Mouse (Mus musculus) hindbrain, embryonic 11.5 days (tissue): ENCODE measurements at regions not wholly inside any gene's neighbourhood (a gene's known extent, or its start where the extent isn't known, plus 50 kb on each side); places are given as distances from the start of the nearest gene placed in this dataset.

Experiments used
- ATAC-seq: fragments of 200-750 bp; cut with Nextera tagmentation; 2 replicates; pipeline ENCODE4 v1.8.0; 2017; ENCODE audit warnings: mild to moderate bottlenecking, moderate TSS enrichment, moderate library complexity; ENCODE audit not compliant: low FRiP score
- DNase-seq: peaks from one replicate; pipeline ENCODE4 v3.0.0-alpha.2; 2015; ENCODE audit warnings: low spot score
- H3K27ac ChIP-seq: fragments of 300-500 bp; sonication (generic); 2 replicates; pipeline ENCODE4 v1.5.1; 2014; ENCODE audit warnings: mild to moderate bottlenecking, low read depth, low read length
- H3K27me3 ChIP-seq: fragments of 300-500 bp; sonication (generic); 2 replicates; pipeline ENCODE4 v1.6.1; 2014; ENCODE audit warnings: mild to moderate bottlenecking, low read length, moderate library complexity, mixed read lengths; ENCODE audit not compliant: control insufficient read depth, insufficient read depth
- H3K36me3 ChIP-seq: fragments of 300-500 bp; sonication (generic); 2 replicates; pipeline ENCODE4 v1.6.1; 2014; ENCODE audit warnings: mild to moderate bottlenecking, low read length, moderate library complexity, mixed read lengths; ENCODE audit not compliant: control insufficient read depth, insufficient read depth
- H3K4me1 ChIP-seq: fragments of 300-500 bp; sonication (generic); replicated peaks from 2 replicates; pipeline ENCODE4 v1.6.1; 2014; ENCODE audit warnings: low read length, mixed read lengths; ENCODE audit not compliant: control insufficient read depth, insufficient read depth
- H3K4me2 ChIP-seq: fragments of 300-500 bp; sonication (generic); replicated peaks from 2 replicates; pipeline ENCODE4 v1.6.1; 2014; ENCODE audit warnings: mild to moderate bottlenecking, low read depth, low read length
- H3K4me3 ChIP-seq: fragments of 300-500 bp; sonication (generic); 2 replicates; pipeline ENCODE4 v1.5.1; 2014; ENCODE audit warnings: low read depth, low read length
- H3K9ac ChIP-seq: fragments of 300-500 bp; sonication (generic); 2 replicates; pipeline ENCODE4 v1.6.1; 2014; ENCODE audit warnings: low read depth, low read length
- H3K9me3 ChIP-seq: fragments of 300-500 bp; sonication (generic); 2 replicates; pipeline ENCODE4 v1.6.1; 2016; ENCODE audit warnings: low read length; ENCODE audit not compliant: control insufficient read depth
- WGBS: fragments of 180-500 bp; shearing (Covaris S2); extraction: QIAGEN DNeasy Blood & Tissue Kit; methylation state at CpG from one replicate; pipeline ENCODE4 v1.1.7; 2014; 5-methylcytosine and 5-hydroxymethylcytosine counted together

- no peaks in the 10 kb centered on the region for H3K27me3 ChIP-seq
- no peaks in the 10 kb centered on the region for H3K36me3 ChIP-seq
- no peak overlapping the region for H3K4me2 ChIP-seq
- 92% methylated on average over 4 of the region's 4 CpGs for WGBS
- no peaks in the 10 kb centered on the region for H3K9me3 ChIP-seq
- no peak overlapping the region for H3K4me3 ChIP-seq
- H3K9ac ChIP-seq = no peak overlapping the region
- H3K27ac ChIP-seq = no peak overlapping the region
- ATAC-seq = no peak
- no peaks in the 10 kb centered on the region for H3K4me1 ChIP-seq
- DNase-seq = no peak
Observed at GRCm38 (mm10) chr4:53351104-53351607, 89.1 kb upstream of the Slc44a1 start.

GRCm38 (mm10) chr4:53345346-53345745 is 94.9 kb upstream of the Slc44a1 start:
- Histone ChIP-seq H3K36me3 (no peaks in the 10 kb centered on the region), H3K9me3 (no peaks in the 10 kb centered on the region), H3K4me2 (no peak overlapping the region), H3K4me1 (no peaks in the 10 kb centered on the region), H3K27ac (no peak overlapping the region), H3K27me3 (no peaks in the 10 kb centered on the region), H3K9ac (no peak overlapping the region), H3K4me3 (no peak overlapping the region)
- 98% methylated on average over 4 of the region's 4 CpGs for WGBS
- ATAC-seq (no peak), DNase-seq (no peak)

DNA sequence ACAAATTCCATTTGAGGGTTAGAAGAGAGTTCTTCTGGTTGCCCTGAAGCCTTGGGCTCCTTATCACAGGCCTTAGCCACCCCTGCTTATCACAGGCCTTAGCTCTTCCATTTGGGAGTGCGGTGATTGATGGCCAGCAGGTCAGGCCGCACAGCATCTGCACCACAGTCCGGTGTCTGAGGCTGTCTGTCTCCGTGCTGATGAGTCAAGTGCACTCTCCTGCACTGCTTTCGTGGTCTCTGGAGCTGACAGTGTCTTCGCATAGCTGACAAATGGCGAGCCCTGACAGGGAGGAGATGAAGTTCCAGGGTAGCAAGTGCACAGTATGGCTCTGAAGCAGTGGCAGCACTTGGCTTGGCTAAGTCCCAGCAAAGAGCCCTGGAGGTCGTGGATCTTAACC is 95.7 kb upstream of the Slc44a1 start:
- WGBS = 70% methylated on average over 8 of the region's 8 CpGs
- H3K4me2 ChIP-seq = no peak overlapping the region
- DNase-seq (no peak), ATAC-seq (no peak)
- no peaks in the 10 kb centered on the region for H3K36me3 ChIP-seq
- H3K27me3 ChIP-seq = no peaks in the 10 kb centered on the region
- H3K27ac ChIP-seq = no peak overlapping the region
- no peaks in the 10 kb centered on the region for H3K4me1 ChIP-seq
- no peak overlapping the region for H3K9ac ChIP-seq
- no peak overlapping the region for H3K4me3 ChIP-seq
- H3K9me3 ChIP-seq = no peaks in the 10 kb centered on the region

DNA sequence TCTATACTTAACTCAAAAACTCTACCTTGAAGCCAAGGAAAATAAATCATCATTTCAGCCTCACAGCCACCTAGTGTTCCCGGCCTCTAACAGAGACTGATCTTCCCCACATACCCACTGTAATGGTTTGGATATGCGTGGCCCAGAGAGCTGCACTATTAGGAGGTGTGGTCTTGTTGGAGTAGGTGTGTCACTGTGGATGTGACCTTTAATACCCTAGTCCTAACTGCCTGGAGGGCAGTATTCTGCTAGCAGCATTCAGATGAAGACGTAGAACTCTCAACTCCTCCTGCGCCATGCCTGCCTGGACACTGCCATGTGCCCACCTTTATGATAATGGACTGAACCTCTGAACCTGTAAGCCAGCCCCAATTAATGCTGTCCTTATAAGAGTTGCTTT is 99.0 kb upstream of the Slc44a1 start:
- 96% methylated on average over 4 of the region's 4 CpGs for WGBS
- H3K4me3 ChIP-seq = no peak overlapping the region
- H3K4me2 ChIP-seq = no peak overlapping the region
- H3K27ac ChIP-seq = no peak overlapping the region
- no peaks in the 10 kb centered on the region for H3K9me3 ChIP-seq
- H3K36me3 ChIP-seq = no peaks in the 10 kb centered on the region
- ATAC-seq (no peak), DNase-seq (no peak)
- H3K9ac ChIP-seq = no peak overlapping the region
- no peaks in the 10 kb centered on the region for H3K27me3 ChIP-seq
- H3K4me1 ChIP-seq = no peaks in the 10 kb centered on the region

GRCm38 (mm10) chr4:53340021-53340667 is 100.1 kb upstream of the Slc44a1 start:
- no peaks in the 10 kb centered on the region for H3K4me1 ChIP-seq
- no peak overlapping the region for H3K9ac ChIP-seq
- ATAC-seq = no peak
- no peak overlapping the region for H3K27ac ChIP-seq
- no peaks in the 10 kb centered on the region for H3K27me3 ChIP-seq
- no peaks in the 10 kb centered on the region for H3K36me3 ChIP-seq
- H3K4me2 ChIP-seq = no peak overlapping the region
- H3K4me3 ChIP-seq = no peak overlapping the region
- DNase-seq = no peak
- WGBS = 91% methylated on average over 13 of the region's 14 CpGs
- no peaks in the 10 kb centered on the region for H3K9me3 ChIP-seq

DNA sequence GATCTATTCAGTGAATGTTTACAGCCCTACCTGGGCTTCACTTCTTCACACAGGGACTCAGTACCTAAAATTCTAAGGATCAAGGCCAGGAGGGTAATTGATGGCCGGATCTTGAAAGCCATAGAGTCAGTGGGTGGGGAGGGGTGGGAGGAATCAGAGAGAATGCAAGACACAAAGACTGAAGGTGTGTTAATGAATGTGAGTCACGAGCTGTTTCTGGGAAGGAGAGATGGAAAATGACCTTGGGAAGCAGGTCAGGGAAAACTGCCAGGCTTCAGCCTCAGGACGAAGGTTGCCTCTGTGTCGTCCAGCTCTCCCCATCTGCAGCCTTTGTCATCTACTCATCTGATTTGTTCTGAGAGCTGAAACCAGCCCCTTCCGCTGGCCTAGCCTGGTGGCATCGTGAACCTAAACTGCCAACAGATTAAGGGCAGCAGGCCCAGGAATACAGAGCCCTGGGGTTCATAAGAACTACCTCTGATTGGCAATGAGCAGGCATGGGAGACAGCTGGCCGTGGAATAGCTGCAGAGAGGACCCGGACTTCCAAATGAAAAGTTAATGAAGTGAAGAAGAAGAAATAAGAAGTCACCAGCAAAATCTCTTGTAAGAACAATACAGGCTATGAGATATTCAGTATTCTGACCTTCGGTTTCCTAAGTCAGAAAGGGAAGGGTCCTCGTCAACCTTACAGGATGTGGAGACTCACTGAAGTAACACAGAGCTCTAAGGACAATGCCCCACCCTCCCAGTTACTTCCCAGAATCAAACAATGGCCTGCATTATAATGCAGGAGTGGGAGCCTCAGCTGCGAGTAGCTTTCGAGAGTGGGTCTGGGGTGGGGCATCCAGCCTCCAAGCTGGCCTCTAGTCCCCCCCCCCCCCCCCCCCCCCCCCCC is 100.8 kb upstream of the Slc44a1 start:
- Histone ChIP-seq H3K9me3 (no peaks in the 10 kb centered on the region), H3K4me2 (no peak overlapping the region), H3K9ac (no peak overlapping the region), H3K4me3 (no peak overlapping the region), H3K36me3 (no peaks in the 10 kb centered on the region), H3K27me3 (no peaks in the 10 kb centered on the region), H3K27ac (no peak overlapping the region), H3K4me1 (no peaks in the 10 kb centered on the region)
- ATAC-seq (no peak), DNase-seq (no peak)
- WGBS = 44% methylated on average over 12 of the region's 12 CpGs

- 88% methylated on average over 4 of the region's 4 CpGs for WGBS
Observed at GRCm38 (mm10) chr4:53338479-53338878, 101.7 kb upstream of the Slc44a1 start.

DNA sequence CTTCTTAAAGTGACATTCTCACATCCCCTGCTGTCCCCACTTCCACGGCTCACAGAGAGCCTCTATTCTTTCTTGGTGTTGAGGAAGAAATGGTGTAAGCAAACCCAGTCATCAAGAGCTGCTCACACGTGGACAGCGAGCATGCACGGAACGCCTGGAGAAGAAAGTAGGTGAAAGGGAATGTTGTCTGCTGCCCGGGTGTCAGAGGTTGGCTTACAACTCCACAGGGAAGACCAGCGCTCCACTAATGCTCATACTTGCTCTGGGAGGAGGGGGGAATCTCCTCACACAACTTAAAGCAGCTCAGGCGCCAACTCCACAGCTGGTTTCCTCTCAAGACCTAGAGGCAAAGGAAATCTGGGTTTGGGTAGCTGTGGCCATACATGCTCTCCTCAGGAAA is 102.4 kb upstream of the Slc44a1 start:
- H3K27ac ChIP-seq = no peak overlapping the region
- no peak overlapping the region for H3K9ac ChIP-seq
- no peak for ATAC-seq
- no peaks in the 10 kb centered on the region for H3K9me3 ChIP-seq
- DNase-seq = peak; percentile 14
- no peak overlapping the region for H3K4me2 ChIP-seq
- H3K27me3 ChIP-seq = no peaks in the 10 kb centered on the region
- H3K36me3 ChIP-seq = no peaks in the 10 kb centered on the region
- no peaks in the 10 kb centered on the region for H3K4me1 ChIP-seq
- 56% methylated on average over 8 of the region's 8 CpGs for WGBS
- no peak overlapping the region for H3K4me3 ChIP-seq

More at GRCm38 (mm10) chr4:53338479-53338878, 101.7 kb upstream of the Slc44a1 start:
- Histone ChIP-seq H3K27ac (no peak overlapping the region), H3K9me3 (no peaks in the 10 kb centered on the region), H3K9ac (no peak overlapping the region), H3K4me3 (no peak overlapping the region), H3K36me3 (no peaks in the 10 kb centered on the region), H3K4me1 (no peaks in the 10 kb centered on the region), H3K4me2 (no peak overlapping the region), H3K27me3 (no peaks in the 10 kb centered on the region)
- ATAC-seq = no peak
- no peak for DNase-seq
